Mouse (Mus musculus) small intestine, adult 2 months (tissue): ENCODE measurements around the gene Lbhd2. TPM values are rescaled to one million over a fixed set of nuclear protein-coding genes. Genes with fewer than 3 reads are reported as not detected.
A peak's percentile ranks its signal among the peaks of the same experiment; 100 is the strongest.

Experiments used
- H3K27ac ChIP-seq: fragments of 200-500 bp; 2 replicates; pipeline ENCODE4 v1.5.1; 2012; ENCODE audit warnings: low read depth, low read length, control low read depth, inconsistent platforms; ENCODE audit not compliant: insufficient read depth
- H3K27me3 ChIP-seq: fragments of 200-500 bp; 2 replicates; pipeline ENCODE4 v1.6.1; 2012; ENCODE audit warnings: mild to moderate bottlenecking, moderate library complexity, low read length, inconsistent platforms; ENCODE audit not compliant: control insufficient read depth, insufficient read depth
- H3K36me3 ChIP-seq: fragments of 200-500 bp; 2 replicates; pipeline ENCODE4 v1.6.1; 2012; ENCODE audit warnings: mild to moderate bottlenecking, low read length, control low read depth, inconsistent platforms; ENCODE audit not compliant: control insufficient read depth, insufficient read depth
- H3K4me1 ChIP-seq: fragments of 200-500 bp; 2 replicates; pipeline ENCODE4 v1.6.1; 2012; ENCODE audit warnings: low read length, inconsistent platforms, mixed read lengths; ENCODE audit not compliant: control insufficient read depth, insufficient read depth, insufficient read length
- H3K4me3 ChIP-seq: fragments of 200-500 bp; 2 replicates; pipeline ENCODE4 v1.5.1; 2012; ENCODE audit warnings: low read depth, mild to moderate bottlenecking, control low read depth, inconsistent platforms, low read length, moderate library complexity
- CTCF ChIP-seq: fragments of 200-500 bp; IDR thresholded peaks from 2 replicates; pipeline ENCODE4 v1.5.1; 2012; ENCODE audit warnings: low read depth, mild to moderate bottlenecking, control low read depth, inconsistent platforms, low read length, moderate library complexity, mixed read lengths; ENCODE audit not compliant: insufficient replicate concordance, insufficient read length; ENCODE audit errors: extremely low read depth
- POLR2A ChIP-seq: fragments of 200-500 bp; IDR thresholded peaks from 2 replicates; pipeline ENCODE4 v1.6.1; 2012; ENCODE audit warnings: low read depth, mild to moderate bottlenecking, control low read depth, inconsistent platforms, low read length, moderate library complexity
- WGBS: fragments of 180-500 bp; shearing (Covaris S2); methylation state at CpG from one replicate; pipeline ENCODE4 v1.1.7; 2018; 5-methylcytosine and 5-hydroxymethylcytosine counted together
- polyA plus RNA-seq: library from polyadenylated mRNA; depleted of rRNA; stranded (reverse); fragments of >200 nt; gene quantifications from 2 replicates; pipeline ENCODE4 v1.2.3, GENCODE M21; 2012

Lbhd2 gene
- polyA plus RNA-seq, 1 experiment, result not detected

DNA sequence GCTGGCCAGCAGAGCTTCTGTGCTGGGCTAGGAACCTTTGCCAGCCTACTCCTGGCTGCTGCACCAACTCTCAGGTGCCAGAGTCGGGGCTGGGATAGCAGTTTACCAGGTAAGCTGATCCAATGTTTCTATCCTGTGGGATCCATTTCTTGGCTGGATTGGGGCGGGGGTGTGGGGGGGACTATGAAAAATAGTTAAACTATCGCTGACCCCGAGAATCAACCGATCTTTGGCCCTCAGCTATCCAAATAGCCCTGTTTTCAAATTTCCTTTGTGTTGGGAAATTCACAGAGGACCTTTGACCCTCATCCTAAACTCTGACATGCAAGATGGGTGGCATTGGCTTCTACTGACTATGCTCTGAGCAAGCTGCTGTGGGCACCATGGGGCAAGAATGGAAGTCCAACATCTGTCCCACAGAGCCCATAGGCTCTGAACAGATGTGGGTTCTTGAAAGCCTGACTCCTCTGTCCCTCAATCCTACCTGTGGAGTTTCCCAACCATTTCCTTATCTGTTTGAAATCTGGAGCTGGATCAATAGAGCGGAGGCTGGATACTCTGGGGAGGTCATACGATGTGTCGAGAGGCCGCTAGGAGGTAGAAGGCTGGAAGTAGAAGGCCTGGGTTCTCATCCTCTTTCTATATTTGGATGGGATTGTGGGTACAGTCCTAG is 34.2 kb downstream of the Lbhd2 start:
- H3K27me3 ChIP-seq, result peaks cover 30% of the 10 kb centered on the region
- no peak overlapping the region for H3K4me3 ChIP-seq
- TF ChIP-seq CTCF (no peak), POLR2A (no peak)
- no peak overlapping the region for H3K27ac ChIP-seq
- WGBS, result 77% methylated on average over 9 of the region's 9 CpGs
- peaks cover 42% of the 10 kb centered on the region for H3K4me1 ChIP-seq
- no peaks in the 10 kb centered on the region for H3K36me3 ChIP-seq

DNA sequence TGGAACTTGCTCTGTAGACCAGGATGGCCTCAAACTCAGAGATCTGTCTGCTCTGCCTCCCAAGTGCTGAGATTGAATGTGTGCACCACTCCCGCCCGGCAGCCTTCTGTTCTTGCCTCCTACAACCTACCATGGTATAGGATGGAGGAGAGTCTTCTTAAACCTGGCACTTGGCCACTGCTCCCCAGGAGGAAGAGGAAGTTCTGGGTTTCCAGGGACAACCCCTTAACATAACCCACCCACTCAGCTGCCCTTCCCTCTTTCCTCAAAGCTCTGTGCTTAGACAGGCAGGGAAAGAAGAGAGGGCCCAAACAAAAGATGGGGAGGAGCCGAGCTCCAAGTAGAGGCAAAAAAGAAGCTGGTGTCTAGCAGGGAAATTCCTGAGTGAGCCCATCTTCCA is 34.9 kb downstream of the Lbhd2 start:
- TF ChIP-seq POLR2A (no peak), CTCF (no peak)
- Histone ChIP-seq H3K4me3 (no peak overlapping the region), H3K36me3 (no peaks in the 10 kb centered on the region), H3K4me1 (peaks cover 40% of the 10 kb centered on the region), H3K27ac (no peak overlapping the region; the same call in 1 of the 2 replicates), H3K27me3 (peaks cover 36% of the 10 kb centered on the region)
- 64% methylated on average over 3 of the region's 3 CpGs for WGBS

DNA sequence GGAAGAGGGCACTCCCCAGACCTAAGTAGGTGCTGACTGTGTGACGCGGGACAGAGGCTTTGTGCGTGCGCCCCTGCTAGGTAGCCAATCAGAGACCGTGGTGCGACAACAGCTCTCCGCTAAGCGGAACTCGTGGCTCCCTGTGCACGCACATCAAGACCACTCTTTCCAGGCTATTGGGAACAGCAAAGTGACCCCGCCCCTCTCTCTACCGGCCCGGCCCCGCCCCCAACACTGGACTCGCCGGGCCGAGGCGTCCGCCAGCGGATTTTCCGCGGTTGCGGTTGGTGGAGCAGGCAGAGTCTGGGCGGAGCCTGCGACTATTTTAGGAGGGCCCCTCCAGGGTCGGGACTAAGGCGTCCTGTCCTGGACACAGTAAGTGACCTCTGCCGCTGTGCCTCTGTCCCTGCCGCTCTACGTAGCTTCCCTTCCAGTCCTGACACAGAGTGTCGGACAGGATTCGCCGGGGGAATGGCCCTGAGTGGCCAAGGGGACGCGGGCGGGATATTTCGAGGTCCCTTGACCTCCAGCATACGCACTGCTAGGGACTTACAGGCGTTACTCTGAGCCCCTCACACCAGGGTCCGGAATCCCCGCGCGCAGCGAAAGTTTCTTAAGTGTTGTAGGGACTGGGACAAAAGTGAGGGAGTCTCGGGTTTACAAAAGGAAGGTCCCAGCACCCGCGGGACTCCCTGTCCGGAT is 35.9 kb downstream of the Lbhd2 start, which contains the start of gene Tnfaip2:
Gene Tnfaip2 (plus strand): TSS at position 161 of the 702 bp plus-strand sequence.
- 5% methylated on average over 48 of the region's 48 CpGs for WGBS
- no peaks in the 10 kb centered on the region for H3K36me3 ChIP-seq
- TF ChIP-seq CTCF (no peak), POLR2A (peak; percentile 63; the same call in 1 of the 2 replicates)
- peak within 1 kb of the TSS; percentile 65 for H3K4me3 ChIP-seq
- H3K27ac ChIP-seq, result peak within 1 kb of the TSS; percentile 45
- H3K4me1 ChIP-seq, result peaks cover 34% of the 10 kb centered on the region
- H3K27me3 ChIP-seq, result peaks cover 45% of the 10 kb centered on the region

DNA sequence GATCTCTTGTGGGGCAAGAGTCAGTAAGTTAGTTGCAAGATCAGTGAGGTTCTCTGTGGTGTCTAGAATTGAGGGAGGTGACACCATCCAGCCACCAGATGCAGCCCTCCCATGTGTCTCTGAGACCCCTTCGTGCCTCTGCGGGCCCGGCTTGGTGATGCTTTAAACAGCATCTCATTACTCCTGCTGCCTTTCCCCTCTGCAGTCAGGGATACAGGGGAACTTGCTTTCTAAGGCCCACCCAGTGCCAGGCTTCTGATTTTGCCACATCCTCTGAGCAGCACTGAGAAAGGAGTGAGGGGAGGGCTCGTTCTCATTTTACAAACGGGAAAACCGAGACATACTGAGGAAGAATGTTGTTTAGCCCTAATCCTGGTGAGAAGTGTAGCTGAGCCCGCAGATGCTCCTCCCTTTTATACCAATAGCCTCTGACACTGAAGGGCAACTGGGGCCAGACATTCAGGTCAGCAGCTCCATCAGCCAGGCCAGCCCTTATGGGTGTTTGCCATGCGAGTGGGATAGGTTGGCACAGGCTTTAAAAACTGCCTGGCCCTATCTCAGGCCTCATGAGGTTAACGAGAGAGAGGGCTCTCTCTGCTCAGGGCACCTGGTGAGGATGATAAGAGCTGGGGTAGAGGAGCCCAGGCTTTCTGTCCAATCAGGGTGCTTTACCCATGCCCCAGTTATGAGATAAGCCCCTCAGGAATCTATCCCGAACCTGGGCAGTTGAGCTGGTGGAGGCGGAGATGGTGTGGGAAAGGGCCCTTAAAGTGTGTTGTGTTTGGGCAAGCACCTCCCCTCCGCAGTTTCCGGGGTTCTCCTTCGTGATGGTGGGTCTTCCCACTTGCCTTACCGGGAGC is 36.6 kb downstream of the Lbhd2 start:
- peak overlapping the region; percentile 45 for H3K27ac ChIP-seq
- WGBS, result 34% methylated on average over 15 of the region's 15 CpGs

DNA sequence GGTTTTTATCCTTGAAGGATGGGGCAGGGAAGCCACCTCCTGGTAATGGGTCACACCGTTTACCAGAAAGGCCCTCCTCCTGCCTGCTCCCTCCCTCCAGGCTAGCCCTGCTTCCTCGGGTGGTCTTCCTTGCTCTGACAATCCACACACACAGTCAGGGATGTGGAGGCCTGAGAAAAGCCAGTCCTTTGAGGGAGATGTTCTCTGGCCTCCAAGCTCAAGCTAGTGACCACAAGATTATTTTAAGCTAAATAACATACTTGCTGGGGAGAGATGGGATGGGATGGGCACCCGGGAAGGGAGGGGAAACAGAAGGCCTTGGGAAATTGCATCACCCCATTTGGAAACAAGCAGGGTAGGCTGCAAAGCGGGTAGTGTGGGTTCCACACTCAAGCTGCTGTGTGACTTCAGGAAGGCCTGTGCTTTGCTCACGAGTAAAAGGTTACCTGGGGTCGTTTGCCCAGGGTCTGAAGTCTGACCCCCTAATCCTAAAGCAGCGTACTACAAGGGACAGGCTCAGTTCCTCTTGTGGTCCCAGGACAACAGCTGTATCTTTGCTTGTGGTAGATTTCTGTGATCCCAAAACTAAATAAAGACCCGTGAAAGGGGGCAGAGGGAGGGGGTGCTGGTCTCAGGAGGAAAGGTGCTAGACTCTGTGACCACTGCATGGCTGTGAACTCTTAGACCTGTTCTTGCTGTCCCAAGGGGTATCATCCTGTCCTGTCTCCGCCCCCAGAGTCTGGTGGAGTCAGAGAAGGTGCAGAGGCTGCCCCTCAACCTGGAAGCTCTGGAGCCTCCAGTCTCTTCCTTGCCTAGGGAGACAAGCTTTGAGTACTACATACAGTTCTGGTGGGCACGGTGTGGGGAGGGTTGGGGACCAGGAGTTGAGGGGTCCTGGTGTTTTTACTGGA is 37.6 kb downstream of the Lbhd2 start:
- WGBS, result 49% methylated on average over 10 of the region's 10 CpGs

More for the DNA sequence above, 36.6 kb downstream of the Lbhd2 start:
- H3K4me1 ChIP-seq, result peaks cover 29% of the 10 kb centered on the region
- H3K36me3 ChIP-seq, result no peaks in the 10 kb centered on the region
- TF ChIP-seq CTCF (no peak), POLR2A (no peak)
- H3K27me3 ChIP-seq, result peaks cover 53% of the 10 kb centered on the region
- H3K4me3 ChIP-seq, result peak overlapping the region; percentile 65

DNA sequence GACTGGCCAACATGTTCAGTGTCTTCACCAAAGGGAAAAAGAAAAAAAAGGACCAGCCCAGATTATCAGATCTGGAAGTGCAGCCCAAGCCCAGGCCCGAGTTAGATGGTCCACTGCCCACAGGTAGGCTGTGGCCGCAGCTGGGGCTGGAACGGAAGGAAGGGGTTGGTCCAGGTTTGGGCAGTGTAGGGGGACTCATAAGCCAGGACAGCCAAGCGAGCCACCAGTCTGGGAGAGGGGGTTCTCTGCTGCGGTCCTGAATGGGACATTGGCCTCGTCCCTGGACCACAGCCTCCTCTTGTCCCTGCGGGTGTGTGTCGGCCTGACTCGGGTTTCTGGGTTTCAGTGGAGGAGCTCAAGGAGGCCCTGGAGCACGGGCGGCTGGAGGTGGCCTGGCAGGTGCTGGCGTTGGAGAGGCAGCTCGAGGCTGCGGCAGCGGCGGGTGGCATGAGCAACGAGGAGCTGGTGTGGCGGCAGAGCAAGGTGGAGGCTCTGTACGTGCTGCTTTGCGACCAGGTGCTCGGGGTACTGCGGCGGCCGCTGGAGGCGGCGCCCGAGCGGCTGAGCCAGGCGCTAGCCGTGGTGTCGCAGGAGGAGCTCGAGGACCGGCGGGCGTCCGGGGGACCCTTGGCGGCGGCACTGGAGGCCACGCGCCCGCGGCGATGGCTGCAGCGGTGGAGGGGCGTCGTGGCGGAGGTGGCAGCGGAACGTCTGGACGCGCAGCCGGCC is 38.7 kb downstream of the Lbhd2 start:
- H3K4me1 ChIP-seq, result peaks cover 39% of the 10 kb centered on the region
- TF ChIP-seq POLR2A, result no peak
- no peak for TF ChIP-seq CTCF
- WGBS, result 26% methylated on average over 52 of the region's 52 CpGs
- H3K27me3 ChIP-seq, result peaks cover 54% of the 10 kb centered on the region
- peak overlapping the region; percentile 24 for H3K4me3 ChIP-seq
- no peak overlapping the region for H3K27ac ChIP-seq
- no peaks in the 10 kb centered on the region for H3K36me3 ChIP-seq

More for the DNA sequence above, 37.6 kb downstream of the Lbhd2 start:
- H3K4me1 ChIP-seq, result peaks cover 31% of the 10 kb centered on the region
- H3K4me3 ChIP-seq, result peak overlapping the region; percentile 65
- TF ChIP-seq POLR2A, result no peak
- TF ChIP-seq CTCF, result no peak
- H3K27me3 ChIP-seq, result peaks cover 54% of the 10 kb centered on the region
- peak overlapping the region; percentile 45 for H3K27ac ChIP-seq
- H3K36me3 ChIP-seq, result no peaks in the 10 kb centered on the region
